Mouse (Mus musculus) lung, adult 2 months (tissue): ENCODE data around the gene Mpl.

ENCODE experiments used
- CTCF ChIP-seq: fragments of 200-500 bp; IDR thresholded peaks from 2 replicates; pipeline ENCODE4 v1.5.1; 2011; ENCODE audit warnings: mild to moderate bottlenecking, low read length, control low read depth; ENCODE audit not compliant: insufficient read depth
- POLR2A ChIP-seq: fragments of 200-500 bp; IDR thresholded peaks from 2 replicates; pipeline ENCODE4 v1.6.1; 2011; ENCODE audit warnings: low read depth, mild to moderate bottlenecking, control low read depth, low read length, borderline replicate concordance; ENCODE audit errors: extremely low read depth

- no peak for TF ChIP-seq CTCF
- TF ChIP-seq POLR2A: no peak
Observed at GRCm38 (mm10) chr4:118500792-118501191, 43.5 kb upstream of the Mpl start.
